Mouse (Mus musculus): ENCODE data around the gene Zfp568. TPM values are rescaled to one million over a fixed set of nuclear protein-coding genes. Genes with fewer than 3 reads are reported as not detected.
"Not testable (repeated sequence)": the region's sequence is repeated elsewhere in the genome, so short reads cannot be mapped to it uniquely, and the experiment has no call there.

The Zfp568 gene
- polyA plus RNA-seq, 1 experiment from 2014 or later, result 17.5 TPM

DNA sequence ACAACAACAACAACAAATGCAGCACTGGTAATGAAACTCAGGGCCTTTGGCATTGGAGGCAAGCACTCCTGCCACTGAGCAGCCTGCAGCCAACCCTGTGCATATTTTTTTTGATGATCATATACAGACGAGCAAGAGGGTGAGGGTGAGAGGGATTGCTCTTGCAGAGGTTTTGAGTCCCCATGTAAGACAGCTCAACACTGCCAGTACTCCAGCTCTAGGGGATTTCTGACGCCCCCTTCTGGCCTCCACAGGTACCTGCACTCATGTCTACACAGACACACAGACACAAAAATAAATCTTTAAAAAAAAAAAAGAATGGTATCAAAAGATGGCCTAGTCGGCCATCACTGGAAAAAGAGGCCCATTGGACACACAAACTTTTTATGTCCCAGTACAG lies 24.8 kb upstream of the Zfp568 start:
- H3K4me1 ChIP-seq, result no peaks in the 10 kb centered on the region
- H3K27ac ChIP-seq, result no peak overlapping the region
- H3K9me3 ChIP-seq, result no peaks in the 10 kb centered on the region
- H3K4me3 ChIP-seq, result no peak overlapping the region
- ATAC-seq (ENCODE audit: insufficient number of reproducible peaks, insufficient read depth, low FRiP score, low TSS enrichment, low read depth), result no peak
- no peak overlapping the region for H3K9ac ChIP-seq
- no peak overlapping the region for H3K4me2 ChIP-seq
- H3K27me3 ChIP-seq, result no peaks in the 10 kb centered on the region
- H3K36me3 ChIP-seq, result no peaks in the 10 kb centered on the region
- 60% methylated on average over 3 of the region's 3 CpGs for WGBS

DNA sequence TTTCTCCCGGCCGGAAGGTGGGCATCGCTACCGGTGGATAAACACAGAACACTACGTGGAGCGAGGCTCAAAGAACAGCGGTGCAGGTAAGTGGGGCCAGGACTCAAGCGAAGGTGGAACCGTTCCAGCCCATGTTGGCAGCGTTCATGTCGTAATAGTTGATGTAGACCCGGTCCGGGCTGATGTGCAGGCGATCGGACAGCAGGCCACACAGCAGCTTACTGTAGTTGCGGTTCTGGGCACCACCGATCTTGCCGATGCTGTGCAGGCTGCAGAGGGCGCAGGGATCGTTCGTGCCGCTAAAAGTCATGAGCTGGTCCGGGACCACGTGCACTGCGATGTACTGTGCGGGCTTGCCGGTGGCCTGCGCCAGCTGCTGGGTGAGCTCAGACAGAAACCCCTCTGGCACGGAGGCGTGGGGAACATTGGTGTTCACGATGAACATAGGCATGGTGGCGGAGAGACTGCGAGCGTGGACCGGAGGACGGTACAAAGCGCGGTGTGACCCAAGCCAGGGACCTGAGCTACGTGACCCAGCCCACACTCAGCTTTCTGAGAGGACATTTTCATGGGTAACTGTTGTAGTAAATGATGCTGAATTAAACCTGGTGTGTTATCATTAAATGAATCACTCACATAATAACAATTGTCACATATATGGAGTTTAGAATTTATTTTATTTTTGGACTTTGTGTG lies 18.5 kb upstream of the Zfp568 start:
- H3K36me3 ChIP-seq, result not testable (repeated sequence)

GRCm38 (mm10) chr7:29970686-29971085 lies 13.1 kb upstream of the Zfp568 start:
- H3K9me3 ChIP-seq, result no peaks in the 10 kb centered on the region
- H3K4me2 ChIP-seq, result no peak overlapping the region
- no peak overlapping the region for H3K4me3 ChIP-seq
- no peak overlapping the region for H3K9ac ChIP-seq
- H3K27me3 ChIP-seq, result no peaks in the 10 kb centered on the region
- no peak overlapping the region for H3K27ac ChIP-seq
- no peaks in the 10 kb centered on the region for H3K4me1 ChIP-seq
- ATAC-seq (ENCODE audit: insufficient number of reproducible peaks, insufficient read depth, low FRiP score, low TSS enrichment, low read depth), result no peak
- no peaks in the 10 kb centered on the region for H3K36me3 ChIP-seq
- 78% methylated on average over 9 of the region's 9 CpGs for WGBS

More for the DNA sequence above, 18.5 kb upstream of the Zfp568 start:
- H3K27me3 ChIP-seq; H3K9ac ChIP-seq; H3K9me3 ChIP-seq; H3K4me1 ChIP-seq; H3K4me2 ChIP-seq; H3K4me3 ChIP-seq; ATAC-seq (ENCODE audit: insufficient number of reproducible peaks, insufficient read depth, low FRiP score, low TSS enrichment, low read depth); H3K27ac ChIP-seq: not testable (repeated sequence)
- 54% methylated on average over 39 of the region's 39 CpGs for WGBS

GRCm38 (mm10) chr7:29980761-29981160 lies 3.0 kb upstream of the Zfp568 start:
- H3K4me3 ChIP-seq, result no peak overlapping the region
- H3K9me3 ChIP-seq, result no peaks in the 10 kb centered on the region
- ATAC-seq (ENCODE audit: insufficient number of reproducible peaks, insufficient read depth, low FRiP score, low TSS enrichment, low read depth), result no peak
- peaks cover under 1% of the 10 kb centered on the region; the same call in 1 of the 2 replicates for H3K36me3 ChIP-seq
- WGBS, result 78% methylated on average over 1 of the region's 1 CpGs
- H3K27ac ChIP-seq, result no peak overlapping the region
- H3K4me1 ChIP-seq, result peaks cover 23% of the 10 kb centered on the region
- H3K4me2 ChIP-seq, result no peak overlapping the region
- no peak overlapping the region for H3K9ac ChIP-seq
- no peaks in the 10 kb centered on the region for H3K27me3 ChIP-seq

DNA sequence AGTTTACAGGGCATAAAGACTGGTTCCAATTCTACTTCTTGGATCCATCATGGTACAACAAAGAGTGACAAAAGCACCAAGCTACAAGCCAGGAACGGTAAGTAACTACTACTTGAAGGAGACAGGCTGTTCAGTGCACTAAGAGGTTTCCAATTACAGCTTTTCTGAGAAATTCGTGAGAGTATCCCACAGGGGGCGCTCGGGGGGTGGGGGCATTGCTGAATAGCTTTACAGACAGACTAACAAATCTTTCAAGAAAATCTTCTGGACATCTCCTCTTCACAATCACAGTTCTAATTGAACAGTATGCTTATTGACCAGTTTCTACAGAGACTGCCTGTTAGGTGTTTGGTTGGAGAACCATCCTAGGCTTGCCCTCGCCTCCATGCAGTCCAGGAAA lies 2.3 kb upstream of the Zfp568 start:
- Histone ChIP-seq H3K4me3 (no peak overlapping the region), H3K27me3 (no peaks in the 10 kb centered on the region), H3K27ac (no peak overlapping the region; the same call in 1 of the 2 replicates), H3K9me3 (no peaks in the 10 kb centered on the region), H3K4me1 (peaks cover 25% of the 10 kb centered on the region), H3K9ac (no peak overlapping the region), H3K36me3 (peaks cover 6% of the 10 kb centered on the region; the same call in 1 of the 2 replicates), H3K4me2 (no peak overlapping the region)
- WGBS, result 32% methylated on average over 5 of the region's 5 CpGs
- no peak for ATAC-seq (ENCODE audit: insufficient number of reproducible peaks, insufficient read depth, low FRiP score, low TSS enrichment, low read depth)

- no peak for ATAC-seq (ENCODE audit: insufficient number of reproducible peaks, insufficient read depth, low FRiP score, low TSS enrichment, low read depth)
- 83% methylated on average over 3 of the region's 3 CpGs for WGBS
- Histone ChIP-seq H3K27me3 (no peaks in the 10 kb centered on the region), H3K36me3 (peaks cover 7% of the 10 kb centered on the region), H3K4me1 (peaks cover 25% of the 10 kb centered on the region), H3K9me3 (no peaks in the 10 kb centered on the region), H3K4me3 (no peak overlapping the region), H3K27ac (no peak overlapping the region; the same call in 1 of the 2 replicates), H3K4me2 (no peak overlapping the region), H3K9ac (no peak overlapping the region)
These were observed 1.9 kb upstream of the Zfp568 start for GRCm38 (mm10) chr7:29981860-29982259.

DNA sequence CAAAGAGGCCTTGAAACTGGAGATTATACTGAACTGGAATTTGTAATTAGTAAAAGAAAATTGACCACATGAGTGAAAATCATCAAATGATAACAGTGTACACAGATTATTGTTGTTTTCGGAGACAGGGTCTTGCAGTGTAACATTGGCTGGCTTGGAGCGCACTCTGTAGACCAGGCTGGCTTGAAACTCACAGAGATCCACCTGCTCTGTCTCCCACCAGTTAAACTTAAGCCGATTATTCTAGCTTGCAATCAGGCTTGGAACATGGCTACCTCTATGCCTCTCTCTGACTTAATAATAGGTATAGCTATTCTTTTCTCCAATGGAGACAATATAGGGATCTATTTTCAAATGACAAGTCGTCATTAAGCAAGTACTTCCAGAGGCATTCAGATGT lies 1.4 kb upstream of the Zfp568 start:
- Histone ChIP-seq H3K27ac (no peak overlapping the region), H3K36me3 (peaks cover 12% of the 10 kb centered on the region), H3K27me3 (no peaks in the 10 kb centered on the region), H3K9me3 (no peaks in the 10 kb centered on the region), H3K4me2 (peak overlapping the region; percentile 67; the same call in 1 of the 2 replicates), H3K9ac (no peak overlapping the region), H3K4me3 (no peak overlapping the region), H3K4me1 (peaks cover 25% of the 10 kb centered on the region)
- ATAC-seq (ENCODE audit: insufficient number of reproducible peaks, insufficient read depth, low FRiP score, low TSS enrichment, low read depth), result no peak
- WGBS, result 65% methylated on average over 4 of the region's 4 CpGs

- Histone ChIP-seq H3K9me3 (no peaks in the 10 kb centered on the region), H3K36me3 (peaks cover 18% of the 10 kb centered on the region), H3K27ac (peak overlapping the region; percentile 96), H3K27me3 (no peaks in the 10 kb centered on the region), H3K4me1 (peaks cover 25% of the 10 kb centered on the region), H3K4me3 (peak overlapping the region; percentile 90), H3K4me2 (peak overlapping the region; percentile 67), H3K9ac (peak overlapping the region; percentile 88)
- WGBS, result 20% methylated on average over 6 of the region's 6 CpGs
- ATAC-seq (ENCODE audit: insufficient number of reproducible peaks, insufficient read depth, low FRiP score, low TSS enrichment, low read depth), result no peak
These were observed 824 bp upstream of the Zfp568 start for GRCm38 (mm10) chr7:29982931-29983330.

DNA sequence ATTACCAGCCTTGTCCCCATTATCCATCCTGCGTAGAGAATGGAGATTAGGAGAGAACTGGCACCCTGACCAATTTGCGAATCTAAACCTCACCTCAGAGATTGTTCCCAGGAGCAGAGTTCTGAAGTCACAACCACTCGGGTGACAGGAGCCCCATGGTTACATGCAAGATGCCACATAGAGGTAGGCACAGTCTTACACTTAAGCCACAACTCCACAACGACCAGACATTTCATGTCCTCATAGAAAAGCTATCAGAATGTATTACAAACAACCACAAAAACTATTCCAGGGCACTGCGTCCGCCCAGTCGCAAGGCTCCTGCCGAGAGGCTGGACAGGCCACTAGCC lies 440 bp upstream of the Zfp568 start:
- Histone ChIP-seq H3K9me3 (no peaks in the 10 kb centered on the region), H3K4me1 (peaks cover 25% of the 10 kb centered on the region), H3K4me2 (peak overlapping the region; percentile 67), H3K4me3 (peak overlapping the region; percentile 90), H3K27ac (peak overlapping the region; percentile 96), H3K36me3 (peaks cover 21% of the 10 kb centered on the region), H3K27me3 (no peaks in the 10 kb centered on the region), H3K9ac (peak overlapping the region; percentile 88)
- ATAC-seq (ENCODE audit: insufficient number of reproducible peaks, insufficient read depth, low FRiP score, low TSS enrichment, low read depth), result no peak; the same call in none of the 2 replicates
- WGBS, result under 1% methylated on average over 8 of the region's 8 CpGs

- no peak overlapping the region for H3K4me3 ChIP-seq
- no peak overlapping the region for H3K4me2 ChIP-seq
- ATAC-seq (ENCODE audit: insufficient number of reproducible peaks, insufficient read depth, low FRiP score, low TSS enrichment, low read depth), result no peak
These were observed 2.3 kb downstream of the Zfp568 start for GRCm38 (mm10) chr7:29986101-29986500.

DNA sequence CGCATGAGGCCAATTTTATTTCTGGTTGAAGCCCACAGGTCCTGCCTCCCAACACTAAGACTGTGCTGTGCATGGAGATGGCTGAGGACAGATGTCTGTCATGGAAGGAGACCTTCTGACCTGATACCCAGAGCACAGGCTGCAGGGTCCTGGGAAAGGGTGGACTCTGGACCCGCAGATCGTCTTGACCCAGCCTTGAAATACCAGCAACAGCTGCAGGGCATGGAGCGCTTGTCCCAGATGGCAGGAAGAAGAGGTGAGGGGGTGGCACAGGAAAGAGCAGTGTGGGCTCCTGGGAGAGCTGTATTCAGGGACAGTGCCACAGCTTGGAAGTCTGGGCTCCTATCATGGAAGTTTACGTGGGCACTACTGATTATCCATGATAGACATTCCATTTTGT lies 3.8 kb downstream of the Zfp568 start:
- Histone ChIP-seq H3K9me3 (no peaks in the 10 kb centered on the region), H3K4me1 (peaks cover 18% of the 10 kb centered on the region), H3K27ac (no peak overlapping the region), H3K36me3 (peaks cover 53% of the 10 kb centered on the region), H3K4me3 (no peak overlapping the region), H3K27me3 (no peaks in the 10 kb centered on the region), H3K4me2 (no peak overlapping the region), H3K9ac (no peak overlapping the region)
- 90% methylated on average over 5 of the region's 5 CpGs for WGBS
- no peak for ATAC-seq (ENCODE audit: insufficient number of reproducible peaks, insufficient read depth, low FRiP score, low TSS enrichment, low read depth)

More at GRCm38 (mm10) chr7:29986101-29986500, 2.3 kb downstream of the Zfp568 start:
- Histone ChIP-seq H3K4me1 (peaks cover 25% of the 10 kb centered on the region), H3K9me3 (no peaks in the 10 kb centered on the region), H3K27ac (no peak overlapping the region), H3K27me3 (no peaks in the 10 kb centered on the region), H3K36me3 (peaks cover 41% of the 10 kb centered on the region), H3K9ac (no peak overlapping the region)
- WGBS, result 85% methylated on average over 8 of the region's 8 CpGs

GRCm38 (mm10) chr7:29989031-29989430 lies 5.3 kb downstream of the Zfp568 start:
- no peak overlapping the region for H3K27ac ChIP-seq
- WGBS, result 87% methylated on average over 11 of the region's 11 CpGs
- H3K4me1 ChIP-seq, result peaks cover 11% of the 10 kb centered on the region; the same call in 1 of the 2 replicates
- no peak overlapping the region for H3K9ac ChIP-seq
- no peaks in the 10 kb centered on the region for H3K9me3 ChIP-seq
- no peak for ATAC-seq (ENCODE audit: insufficient number of reproducible peaks, insufficient read depth, low FRiP score, low TSS enrichment, low read depth)
- H3K27me3 ChIP-seq, result no peaks in the 10 kb centered on the region
- H3K4me2 ChIP-seq, result no peak overlapping the region
- peaks cover 65% of the 10 kb centered on the region for H3K36me3 ChIP-seq
- no peak overlapping the region for H3K4me3 ChIP-seq

Data from embryonic facial prominence, embryonic 13.5 days (tissue).